Mouse (Mus musculus) layer of hippocampus, postnatal 14 days (tissue): ENCODE data around the gene AI597479. TPM values are rescaled to one million over a fixed set of nuclear protein-coding genes. Genes with fewer than 3 reads are reported as not detected.

Source experiments
- DNase-seq, 2 experiments: peaks; one replicate each; pipeline ENCODE4 v3.0.0; 2021 to 2022; ENCODE audit warnings: low spot score in 2 of 2, mixed read lengths in 1 of 2
- total RNA-seq, 2 experiments: library from RNA; stranded (reverse); gene quantifications; 2 replicates each; pipeline ENCODE4 v1.2.3; 2021

AI597479 gene
- total RNA-seq, 2 experiments from 2014 or later = 21.3 to 21.7 TPM

DNA sequence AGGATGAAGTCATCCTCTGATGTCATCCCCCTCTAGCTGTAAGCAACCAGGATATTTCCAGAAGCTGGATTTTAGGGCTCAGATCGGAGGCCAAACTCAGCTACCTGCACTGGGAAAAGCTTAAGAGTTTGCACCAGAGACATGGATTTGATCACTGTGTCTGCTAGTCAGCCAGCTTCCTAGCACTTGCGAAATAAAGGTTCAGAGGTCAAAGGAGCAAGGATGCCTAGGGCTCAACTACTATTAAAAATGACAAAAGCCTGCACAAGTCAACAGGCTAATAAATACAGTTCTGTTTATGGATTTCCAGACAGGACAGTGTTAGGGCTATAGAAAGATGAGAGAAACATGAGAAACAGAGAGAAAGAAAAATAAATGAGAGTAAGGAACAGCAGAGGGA lies 59.4 kb downstream of the AI597479 start:
- no peak for DNase-seq

DNA sequence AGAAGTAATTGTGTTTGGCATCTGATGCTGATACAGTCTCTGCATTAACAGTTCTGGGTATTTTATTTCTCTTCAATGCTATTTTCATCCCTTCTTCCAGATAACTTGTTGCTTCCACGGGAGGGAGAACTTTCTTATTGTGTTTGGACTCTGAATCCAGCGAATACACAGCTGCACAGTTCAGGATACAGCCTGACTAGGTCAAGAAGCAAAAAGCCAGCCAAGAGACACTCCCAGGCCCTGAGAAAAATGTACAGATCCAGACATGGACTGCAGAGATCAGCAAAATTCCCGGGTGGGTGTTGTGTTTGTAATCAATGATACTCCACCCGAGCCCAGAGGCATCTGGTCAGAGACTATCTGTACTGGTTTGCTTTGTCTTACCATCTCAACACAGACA lies 60.9 kb downstream of the AI597479 start:
- no peak for DNase-seq

- no peak for DNase-seq
Measured at GRCm38 (mm10) chr1:43162394-43162793, 63.9 kb downstream of the AI597479 start.

- DNase-seq = no peak
Measured at GRCm38 (mm10) chr1:43163084-43163466, 64.6 kb downstream of the AI597479 start.

- peak; percentile 55 to 64 for DNase-seq
Measured at GRCm38 (mm10) chr1:43163467-43164418, 65.2 kb downstream of the AI597479 start.

DNA sequence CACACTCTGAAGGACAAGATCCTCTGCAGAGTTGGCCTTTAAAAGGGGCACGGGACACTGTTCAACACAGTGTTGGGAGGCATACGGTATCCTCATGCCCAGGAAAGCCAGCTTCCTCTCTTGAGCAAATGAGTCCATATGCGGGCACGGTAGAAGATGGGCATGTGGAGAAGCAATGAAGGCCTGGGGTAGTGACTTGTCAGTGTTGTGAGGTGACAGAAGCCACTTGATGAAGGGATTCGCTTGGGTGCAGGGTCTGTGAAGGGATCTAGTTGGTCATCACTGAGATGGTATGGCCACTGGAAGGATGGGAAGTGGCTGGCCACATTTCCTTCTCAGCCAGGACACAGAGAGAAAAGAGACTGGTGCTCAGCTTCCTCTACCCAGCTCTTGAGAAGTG lies 66.1 kb downstream of the AI597479 start:
- no peak for DNase-seq

Other genes with a start within 250 kb of the AI597479 start
- gene Mrps9, start 247.5 kb upstream of the AI597479 start, total RNA-seq = 10 to 100 TPM; 42.0 to 42.2 TPM
- gene Gpr45, start 145.8 kb upstream of the AI597479 start, total RNA-seq = 10 to 100 TPM; 23.7 to 26.5 TPM
- 10 to 100 TPM; 40.6 to 42.3 TPM for gene Tgfbrap1, start 73 bp upstream of the AI597479 start, total RNA-seq
- gene Fhl2, start 98.3 kb downstream of the AI597479 start, total RNA-seq = 10 to 100 TPM; 43.5 to 46.4 TPM